Mouse (Mus musculus): ENCODE measurements at regions not wholly inside any gene's neighbourhood (a gene's known extent, or its start where the extent isn't known, plus 50 kb on each side); places are given as distances from the start of the nearest gene placed in this dataset.

DNA sequence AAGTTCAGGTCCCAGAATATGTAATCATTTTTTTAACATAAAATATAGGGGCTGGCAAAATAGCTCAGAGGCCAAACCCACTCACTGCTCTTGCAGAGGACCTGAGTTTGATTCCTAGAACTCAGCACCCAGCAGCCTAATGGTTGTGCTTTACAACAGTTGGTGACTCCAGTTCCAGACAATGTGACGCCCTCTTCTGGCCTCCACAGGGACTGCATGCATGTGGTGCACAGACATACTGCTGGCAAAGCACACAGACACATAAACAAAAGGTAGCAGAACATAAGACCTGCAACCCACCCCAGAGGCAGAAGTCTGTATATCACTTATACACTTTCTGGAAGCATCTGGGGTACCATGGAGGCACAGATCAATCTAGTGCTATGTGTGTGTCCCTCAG lies 87.5 kb downstream of the Ackr3 start:
- no peak overlapping the region for H3K27ac ChIP-seq
- H3K4me3 ChIP-seq (replicated peaks) = no peak overlapping the region
- peaks cover 7% of the 10 kb centered on the region; the same call in 1 of the 2 replicates for H3K4me1 ChIP-seq
- H3K4me2 ChIP-seq = no peak overlapping the region
- no peak for ATAC-seq (ENCODE audit: insufficient read depth, low FRiP score, low read depth)
- 75% methylated on average over 1 of the region's 1 CpGs for WGBS
- no peaks in the 10 kb centered on the region for H3K36me3 ChIP-seq
- no peaks in the 10 kb centered on the region for H3K27me3 ChIP-seq (replicated peaks)
- no peak overlapping the region for H3K9ac ChIP-seq
- H3K9me3 ChIP-seq = no peaks in the 10 kb centered on the region

DNA sequence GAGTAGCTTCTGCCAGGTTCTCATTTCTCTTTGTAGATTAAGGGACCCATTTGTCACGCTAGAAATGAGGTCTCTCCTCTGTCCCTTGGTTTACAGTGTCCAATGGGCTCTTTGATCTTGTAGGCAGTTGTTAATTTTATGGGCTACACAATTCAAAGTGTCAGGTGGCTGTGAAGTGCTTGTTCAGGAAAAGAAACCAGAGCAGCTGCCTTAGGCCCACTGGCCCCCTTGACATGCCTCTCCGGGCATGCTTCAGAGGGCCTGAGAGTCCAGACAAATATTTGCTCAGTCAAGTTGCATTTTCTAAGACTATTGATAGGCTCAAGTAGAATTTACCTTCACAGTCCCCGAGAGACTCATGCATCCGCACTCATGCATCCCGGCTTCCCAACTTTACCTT lies 94.0 kb downstream of the Ackr3 start:
- no peak overlapping the region for H3K9ac ChIP-seq
- H3K4me3 ChIP-seq (replicated peaks) = no peak overlapping the region
- H3K4me2 ChIP-seq = no peak overlapping the region
- H3K36me3 ChIP-seq = no peaks in the 10 kb centered on the region
- no peaks in the 10 kb centered on the region for H3K27me3 ChIP-seq (replicated peaks)
- no peaks in the 10 kb centered on the region for H3K4me1 ChIP-seq
- H3K27ac ChIP-seq = no peak overlapping the region
- 47% methylated on average over 5 of the region's 5 CpGs for WGBS
- ATAC-seq (ENCODE audit: insufficient read depth, low FRiP score, low read depth) = no peak
- H3K9me3 ChIP-seq = no peaks in the 10 kb centered on the region

DNA sequence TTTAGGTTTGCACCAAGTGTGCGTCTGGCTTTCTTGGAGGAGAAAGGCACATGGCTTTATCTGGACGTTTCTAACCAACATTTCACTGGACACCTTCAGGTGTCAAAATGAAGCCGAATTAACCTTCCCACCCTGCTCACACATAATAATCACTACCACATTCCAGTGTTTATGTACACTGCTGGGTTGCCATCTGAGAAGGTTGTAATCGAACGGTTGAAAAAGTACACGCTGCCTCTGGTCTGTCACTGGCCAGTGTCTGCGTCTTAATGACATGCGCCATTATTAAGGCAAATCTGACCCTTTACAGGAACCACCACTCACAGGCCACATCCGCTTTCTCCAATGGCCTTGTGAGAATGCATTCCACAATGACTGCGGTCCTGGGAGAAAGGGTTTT lies 96.4 kb downstream of the Ackr3 start:
- Histone ChIP-seq H3K27me3 (replicated peaks) (no peaks in the 10 kb centered on the region), H3K4me3 (replicated peaks) (no peak overlapping the region), H3K4me2 (no peak overlapping the region), H3K36me3 (no peaks in the 10 kb centered on the region), H3K27ac (no peak overlapping the region), H3K4me1 (0 out of 2 replicates have a peak, but pooled peaks cover 2% of the 10 kb centered on the region), H3K9me3 (no peaks in the 10 kb centered on the region), H3K9ac (no peak overlapping the region)
- no peak for ATAC-seq (ENCODE audit: insufficient read depth, low FRiP score, low read depth)
- WGBS = 65% methylated on average over 10 of the region's 10 CpGs

DNA sequence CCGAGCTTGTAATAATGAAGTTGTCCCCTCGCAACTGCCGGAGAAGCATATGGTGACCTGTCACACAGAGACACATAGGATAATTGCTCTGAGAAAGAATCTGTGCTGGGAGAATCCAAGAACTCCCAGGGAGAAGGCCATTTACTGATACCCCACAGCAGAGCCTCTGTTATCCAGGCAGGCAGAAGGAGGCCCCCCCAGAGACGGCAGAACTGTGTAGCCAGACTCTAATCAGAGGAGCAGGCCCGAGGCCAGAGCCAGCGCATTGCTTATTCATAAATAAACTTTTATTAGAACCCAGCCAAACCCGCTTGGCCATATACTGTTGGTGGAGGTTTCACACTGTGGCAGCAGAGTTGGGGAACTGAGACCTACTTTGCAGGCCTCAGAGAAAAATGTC lies 100.6 kb downstream of the Ackr3 start:
- Histone ChIP-seq H3K4me1 (0 out of 2 replicates have a peak, but pooled peaks cover 2% of the 10 kb centered on the region), H3K36me3 (no peaks in the 10 kb centered on the region), H3K9me3 (no peaks in the 10 kb centered on the region), H3K27ac (no peak overlapping the region), H3K4me2 (no peak overlapping the region), H3K27me3 (replicated peaks) (no peaks in the 10 kb centered on the region), H3K9ac (no peak overlapping the region), H3K4me3 (replicated peaks) (no peak overlapping the region)
- no peak for ATAC-seq (ENCODE audit: insufficient read depth, low FRiP score, low read depth)
- 57% methylated on average over 7 of the region's 7 CpGs for WGBS

DNA sequence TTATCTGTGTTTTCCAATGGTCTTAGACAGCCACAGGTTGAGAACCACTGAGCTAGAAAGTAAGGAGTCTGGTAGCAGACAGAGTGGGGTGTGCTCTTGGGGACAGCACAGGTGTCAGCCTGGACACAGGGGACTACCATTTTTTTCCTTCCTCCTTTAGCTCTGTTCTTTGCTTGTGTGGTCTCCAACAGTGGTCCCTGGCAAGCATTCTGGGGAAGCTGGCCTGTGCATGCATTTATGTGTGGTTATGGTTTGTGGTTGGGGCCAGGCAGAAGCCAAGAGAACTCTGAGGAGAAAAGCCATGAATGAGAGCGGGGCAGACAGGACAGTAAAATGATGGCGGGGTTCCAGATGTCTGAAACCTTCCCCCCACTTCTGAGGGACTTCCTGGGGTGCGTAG lies 107.2 kb downstream of the Ackr3 start:
- Histone ChIP-seq H3K4me1 (no peaks in the 10 kb centered on the region), H3K4me2 (no peak overlapping the region), H3K27ac (no peak overlapping the region), H3K9ac (no peak overlapping the region), H3K36me3 (no peaks in the 10 kb centered on the region), H3K4me3 (replicated peaks) (no peak overlapping the region), H3K9me3 (no peaks in the 10 kb centered on the region), H3K27me3 (replicated peaks) (no peaks in the 10 kb centered on the region)
- WGBS = 61% methylated on average over 3 of the region's 3 CpGs
- no peak for ATAC-seq (ENCODE audit: insufficient read depth, low FRiP score, low read depth)

DNA sequence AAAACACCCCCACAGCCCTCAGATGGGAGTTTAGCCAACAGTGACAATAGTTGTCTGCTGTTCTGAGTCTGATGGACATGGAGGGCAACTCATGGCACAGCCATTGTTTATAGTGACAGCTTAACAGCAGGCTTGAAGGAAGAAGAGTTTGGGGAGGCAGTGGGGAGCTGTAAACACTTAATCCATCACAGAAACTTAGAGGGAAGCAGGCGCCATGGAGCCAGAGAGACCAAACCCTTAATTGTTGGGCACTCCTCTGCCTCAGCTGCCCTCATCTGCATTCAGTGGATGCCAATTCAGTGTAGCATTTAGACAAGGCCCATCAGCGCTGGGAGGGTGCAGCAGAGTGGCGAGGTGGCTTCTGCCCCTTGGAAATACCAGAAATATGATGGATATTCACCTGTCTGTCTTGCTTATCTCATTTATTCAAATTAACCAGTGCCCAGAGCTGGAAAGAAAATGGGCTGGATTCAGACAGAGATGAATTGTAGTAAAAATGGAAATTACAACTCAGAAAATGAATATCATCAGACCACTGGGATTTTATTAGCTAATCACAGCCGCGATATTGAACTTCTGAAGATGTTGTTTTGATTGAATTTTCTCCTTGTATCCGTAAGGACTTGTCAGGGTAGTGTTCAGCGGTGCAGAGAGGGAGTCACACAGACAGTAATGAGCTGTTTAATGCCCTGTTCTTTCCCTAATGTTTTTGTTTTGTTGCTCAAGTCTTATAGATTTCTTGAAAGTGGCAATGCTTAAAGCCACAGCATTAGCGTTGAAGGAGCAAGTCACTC lies 108.1 kb downstream of the Ackr3 start:
- 74% methylated on average over 8 of the region's 8 CpGs for WGBS
- H3K9ac ChIP-seq = no peak overlapping the region
- H3K4me3 ChIP-seq (replicated peaks) = no peak overlapping the region
- H3K27me3 ChIP-seq (replicated peaks) = no peaks in the 10 kb centered on the region
- H3K4me1 ChIP-seq = no peaks in the 10 kb centered on the region
- H3K4me2 ChIP-seq = no peak overlapping the region
- H3K36me3 ChIP-seq = no peaks in the 10 kb centered on the region
- H3K9me3 ChIP-seq = no peaks in the 10 kb centered on the region
- ATAC-seq (ENCODE audit: insufficient read depth, low FRiP score, low read depth) = no peak
- H3K27ac ChIP-seq = no peak overlapping the region

DNA sequence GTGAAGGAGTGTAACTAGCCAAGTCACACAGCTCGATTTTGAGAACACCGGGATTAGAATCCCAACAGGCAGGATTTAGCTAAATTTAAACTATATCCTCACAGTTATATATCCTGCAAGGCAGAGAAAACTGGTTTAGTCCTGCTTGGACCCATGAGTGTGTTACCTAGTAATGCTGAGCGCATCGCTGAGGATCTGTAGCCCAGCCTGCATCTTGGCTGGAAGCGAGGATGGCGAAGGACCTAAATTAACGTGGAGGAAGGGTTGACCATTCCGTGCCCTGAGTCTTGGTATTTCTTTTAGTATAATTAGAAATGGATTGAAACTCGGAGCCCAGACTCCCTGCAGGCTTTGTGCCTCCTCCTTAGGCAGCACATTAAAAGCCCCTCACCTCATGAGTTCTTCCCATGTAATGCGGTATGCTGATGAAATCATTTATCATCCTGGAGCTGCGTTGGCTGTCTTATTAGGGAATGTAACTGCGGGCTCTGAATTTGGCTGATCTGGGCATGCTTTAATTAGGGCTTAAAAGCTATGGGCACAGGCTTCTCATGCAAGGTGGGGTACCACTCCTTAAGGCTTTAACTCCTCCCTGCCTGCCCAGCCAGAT lies 110.1 kb downstream of the Ackr3 start:
- no peaks in the 10 kb centered on the region for H3K4me1 ChIP-seq
- no peak overlapping the region for H3K4me2 ChIP-seq
- 75% methylated on average over 12 of the region's 12 CpGs for WGBS
- no peak overlapping the region for H3K9ac ChIP-seq
- no peaks in the 10 kb centered on the region for H3K9me3 ChIP-seq
- no peaks in the 10 kb centered on the region for H3K27me3 ChIP-seq (replicated peaks)
- H3K36me3 ChIP-seq = no peaks in the 10 kb centered on the region
- H3K27ac ChIP-seq = no peak overlapping the region
- no peak for ATAC-seq (ENCODE audit: insufficient read depth, low FRiP score, low read depth)
- no peak overlapping the region for H3K4me3 ChIP-seq (replicated peaks)

DNA sequence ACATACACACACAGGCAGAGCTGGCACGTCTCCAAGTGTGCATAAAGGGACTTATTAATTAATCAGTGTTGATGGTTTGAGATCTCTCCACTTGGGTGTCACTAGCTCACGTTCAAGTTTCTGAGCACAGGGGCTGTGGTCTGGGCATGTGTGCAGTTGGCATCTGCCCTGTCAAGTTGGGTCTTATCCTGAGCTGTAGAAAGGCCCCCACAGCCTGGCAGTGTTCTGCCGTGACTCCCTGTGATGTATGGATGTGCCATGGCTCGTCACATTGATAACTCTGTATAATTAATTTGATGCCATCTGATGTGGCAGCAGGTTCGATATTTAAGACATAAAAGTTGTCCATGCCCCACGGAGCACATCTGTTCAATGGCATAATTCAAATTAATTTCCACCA lies 114.1 kb downstream of the Ackr3 start:
- WGBS = 75% methylated on average over 6 of the region's 6 CpGs
- Histone ChIP-seq H3K27me3 (replicated peaks) (no peaks in the 10 kb centered on the region), H3K36me3 (no peaks in the 10 kb centered on the region), H3K4me3 (replicated peaks) (no peak overlapping the region), H3K4me1 (no peaks in the 10 kb centered on the region), H3K9me3 (no peaks in the 10 kb centered on the region), H3K27ac (no peak overlapping the region), H3K4me2 (no peak overlapping the region), H3K9ac (no peak overlapping the region)
- ATAC-seq (ENCODE audit: insufficient read depth, low FRiP score, low read depth) = no peak

DNA sequence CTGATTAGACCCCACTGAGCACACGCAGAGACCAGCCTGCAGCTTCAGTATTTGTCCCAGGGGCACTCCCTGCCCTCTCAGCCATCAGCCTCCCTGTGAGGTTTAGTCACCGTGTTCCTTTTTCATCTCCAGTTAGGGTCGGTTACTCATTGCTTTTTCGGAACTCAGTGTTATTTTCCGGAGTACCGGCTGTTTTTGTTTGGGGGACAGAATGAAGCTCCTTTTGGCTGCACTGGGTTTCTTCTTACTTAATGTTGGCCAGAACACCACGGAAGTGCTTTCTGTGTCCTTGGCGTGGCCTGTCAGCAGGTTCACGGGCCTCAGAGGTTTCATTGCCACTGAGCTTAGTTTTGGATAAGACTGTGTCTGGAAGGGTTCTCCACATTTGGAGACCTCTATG lies 114.7 kb downstream of the Ackr3 start:
- H3K4me2 ChIP-seq = no peak overlapping the region
- no peak overlapping the region for H3K9ac ChIP-seq
- no peaks in the 10 kb centered on the region for H3K27me3 ChIP-seq (replicated peaks)
- no peak for ATAC-seq (ENCODE audit: insufficient read depth, low FRiP score, low read depth)
- 74% methylated on average over 9 of the region's 9 CpGs for whole genome bisulfite sequencing
- no peak overlapping the region for H3K27ac ChIP-seq
- H3K9me3 ChIP-seq = no peaks in the 10 kb centered on the region
- no peaks in the 10 kb centered on the region for H3K36me3 ChIP-seq
- no peaks in the 10 kb centered on the region for H3K4me1 ChIP-seq
- H3K4me3 ChIP-seq (replicated peaks) = no peak overlapping the region

DNA sequence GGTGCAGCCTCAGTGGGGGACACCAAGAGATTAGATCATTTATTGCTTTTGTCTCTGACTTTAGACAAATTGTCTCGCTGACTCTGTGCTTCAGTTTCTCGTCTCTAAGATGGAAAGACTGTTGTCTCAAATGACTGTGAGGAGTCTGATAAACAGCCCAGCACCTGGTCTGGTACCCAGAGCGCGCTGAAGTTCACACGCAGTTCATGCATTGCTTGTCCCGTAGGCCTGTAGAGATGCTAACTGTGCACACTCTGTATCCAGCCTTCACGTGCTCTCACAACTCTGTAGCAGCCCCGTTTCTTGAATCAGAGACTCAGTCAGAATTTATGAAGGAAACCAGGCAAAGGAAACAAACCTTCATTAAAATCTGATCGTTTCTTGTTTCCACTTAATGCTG lies 116.7 kb downstream of the Ackr3 start:
- no peaks in the 10 kb centered on the region for H3K36me3 ChIP-seq
- no peaks in the 10 kb centered on the region for H3K4me1 ChIP-seq
- H3K4me2 ChIP-seq = no peak overlapping the region
- H3K27me3 ChIP-seq (replicated peaks) = no peaks in the 10 kb centered on the region
- ATAC-seq (ENCODE audit: insufficient read depth, low FRiP score, low read depth) = no peak
- 63% methylated on average over 9 of the region's 9 CpGs for WGBS
- H3K4me3 ChIP-seq (replicated peaks) = no peak overlapping the region
- H3K9ac ChIP-seq = no peak overlapping the region
- no peaks in the 10 kb centered on the region for H3K9me3 ChIP-seq
- H3K27ac ChIP-seq = no peak overlapping the region

DNA sequence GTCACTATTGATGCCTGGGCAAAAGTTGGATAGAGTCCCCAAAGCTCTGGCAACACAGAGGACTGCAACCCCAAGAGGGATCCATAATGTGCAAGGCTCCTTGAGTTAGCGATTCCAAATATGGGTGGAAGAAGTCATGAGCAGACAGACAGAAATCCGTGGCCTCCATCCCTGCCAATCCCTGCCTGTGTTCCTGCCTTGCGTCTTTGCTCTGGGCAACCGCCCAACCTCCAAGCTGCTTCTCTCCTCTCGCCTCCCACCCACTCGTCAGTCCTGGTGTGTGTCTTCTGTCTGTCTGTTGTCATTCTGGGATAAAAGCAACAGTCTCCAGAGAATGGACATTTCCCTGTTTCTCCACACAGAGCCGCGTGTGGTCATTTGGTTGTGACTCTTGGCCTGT lies 117.7 kb downstream of the Ackr3 start:
- Histone ChIP-seq H3K4me1 (no peaks in the 10 kb centered on the region), H3K27me3 (replicated peaks) (no peaks in the 10 kb centered on the region), H3K9ac (no peak overlapping the region), H3K9me3 (no peaks in the 10 kb centered on the region), H3K4me3 (replicated peaks) (no peak overlapping the region), H3K27ac (no peak overlapping the region), H3K36me3 (no peaks in the 10 kb centered on the region), H3K4me2 (no peak overlapping the region)
- ATAC-seq (ENCODE audit: insufficient read depth, low FRiP score, low read depth) = no peak
- 75% methylated on average over 8 of the region's 8 CpGs for WGBS

DNA sequence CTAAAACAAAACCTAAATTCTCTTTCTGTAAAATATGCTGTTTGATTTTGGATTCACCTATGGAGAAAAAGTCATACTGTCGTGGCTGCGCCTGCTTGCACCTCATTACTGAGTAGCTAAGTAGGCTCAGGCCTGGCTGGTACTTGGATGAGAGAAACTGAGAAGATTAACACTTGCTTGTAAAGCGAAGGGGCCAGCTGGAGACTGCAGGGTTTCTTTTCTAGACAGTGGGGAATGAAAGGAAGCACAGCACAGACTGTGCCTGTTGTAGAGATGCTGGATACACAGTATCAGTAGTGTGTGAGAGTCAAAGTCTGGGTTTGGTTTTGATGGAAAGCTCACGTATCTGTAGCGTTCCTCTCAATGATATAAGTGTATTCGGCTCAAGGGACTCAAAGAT lies 123.5 kb downstream of the Ackr3 start:
- H3K4me1 ChIP-seq = no peaks in the 10 kb centered on the region
- H3K4me3 ChIP-seq (replicated peaks) = no peak overlapping the region
- no peak overlapping the region for H3K4me2 ChIP-seq
- H3K36me3 ChIP-seq = no peaks in the 10 kb centered on the region
- 72% methylated on average over 6 of the region's 6 CpGs for WGBS
- H3K27me3 ChIP-seq (replicated peaks) = no peaks in the 10 kb centered on the region
- H3K27ac ChIP-seq = no peak overlapping the region
- H3K9me3 ChIP-seq = no peaks in the 10 kb centered on the region
- no peak overlapping the region for H3K9ac ChIP-seq
- no peak for ATAC-seq (ENCODE audit: insufficient read depth, low FRiP score, low read depth)
